Mouse (Mus musculus) thymus, adult 2 months (tissue): Measurements from ENCODE around the gene 1810010H24Rik. TPM values are rescaled to one million over a fixed set of nuclear protein-coding genes. Genes with fewer than 3 reads are reported as not detected.

Source experiments
- DNase-seq: peaks from one replicate; pipeline ENCODE4 v3.0.0; 2021
- H3K27ac ChIP-seq: fragments of 200-500 bp; 2 replicates; pipeline ENCODE4 v1.5.1; 2012; ENCODE audit warnings: low read length, control low read depth; ENCODE audit not compliant: control insufficient read depth, insufficient read depth
- H3K27me3 ChIP-seq: fragments of 200-500 bp; 2 replicates; pipeline ENCODE4 v1.6.1; 2012; ENCODE audit warnings: mild to moderate bottlenecking, low read length, moderate library complexity, mixed read lengths; ENCODE audit not compliant: control insufficient read depth, insufficient read depth
- H3K36me3 ChIP-seq: fragments of 200-500 bp; 2 replicates; pipeline ENCODE4 v1.6.1; 2012; ENCODE audit warnings: mild to moderate bottlenecking, low read length, moderate library complexity; ENCODE audit not compliant: control insufficient read depth, insufficient read depth
- H3K4me1 ChIP-seq: fragments of 200-500 bp; replicated peaks from 2 replicates; pipeline ENCODE4 v1.6.1; 2012; ENCODE audit warnings: low read length; ENCODE audit not compliant: control insufficient read depth, insufficient read depth
- H3K4me3 ChIP-seq: fragments of 200-500 bp; 2 replicates; pipeline ENCODE4 v1.5.1; 2012; ENCODE audit warnings: mild to moderate bottlenecking, low read length, control low read depth, moderate library complexity; ENCODE audit not compliant: control insufficient read depth, insufficient read depth
- CTCF ChIP-seq: fragments of 200-500 bp; IDR thresholded peaks from 2 replicates; pipeline ENCODE4 v1.5.1; 2012; ENCODE audit warnings: mild to moderate bottlenecking, control low read depth, low read length, moderate library complexity, borderline replicate concordance; ENCODE audit not compliant: control insufficient read depth, poor library complexity, insufficient read depth; ENCODE audit errors: extremely low read depth
- POLR2A ChIP-seq: fragments of 200-500 bp; IDR thresholded peaks from 2 replicates; pipeline ENCODE4 v1.6.1; 2012; ENCODE audit warnings: mild to moderate bottlenecking, low read length, control low read depth, moderate library complexity; ENCODE audit not compliant: control insufficient read depth, poor library complexity, insufficient read depth; ENCODE audit errors: extremely low read depth
- WGBS: fragments of 180-500 bp; shearing (Covaris S2); methylation state at CpG from one replicate; pipeline ENCODE4 v1.1.7; 2018; 5-methylcytosine and 5-hydroxymethylcytosine counted together
- polyA plus RNA-seq: library from polyadenylated mRNA; depleted of rRNA; stranded (reverse); fragments of >200 nt; gene quantifications from 2 replicates; pipeline ENCODE4 v1.2.3, GENCODE M21; 2012

1810010H24Rik gene
- polyA plus RNA-seq, 1 experiment = 1.3 TPM

DNA sequence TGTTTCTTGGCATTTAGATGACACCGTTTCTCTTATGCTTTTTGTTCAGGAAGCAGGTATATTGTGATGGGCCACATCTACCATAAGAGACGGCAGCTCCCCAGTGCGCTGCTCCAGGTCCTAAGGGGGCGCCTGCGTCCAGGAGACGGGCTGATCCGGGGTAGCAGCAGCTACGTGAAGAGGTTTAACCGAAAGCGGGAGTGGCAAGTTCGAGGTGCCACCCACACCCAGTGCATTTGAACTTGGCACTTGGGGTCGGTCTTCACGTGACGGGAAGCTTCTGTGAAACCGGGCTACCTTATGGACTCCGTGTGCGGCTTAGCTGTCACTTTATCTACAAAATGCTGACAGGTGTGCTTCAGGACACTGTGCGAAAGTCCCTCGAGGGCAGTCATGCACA, 4.1 kb downstream of the 1810010H24Rik start:
- H3K4me1 ChIP-seq = peaks cover 21% of the 10 kb centered on the region
- DNase-seq = peak; percentile 45
- peak; percentile 23; the same call in 1 of the 2 replicates for TF ChIP-seq CTCF
- TF ChIP-seq POLR2A = no peak
- WGBS = 61% methylated on average over 19 of the region's 19 CpGs
- H3K27ac ChIP-seq = no peak overlapping the region
- no peak overlapping the region for H3K4me3 ChIP-seq
- H3K27me3 ChIP-seq = peaks cover 13% of the 10 kb centered on the region; the same call in 1 of the 2 replicates
- no peaks in the 10 kb centered on the region for H3K36me3 ChIP-seq

GRCm38 (mm10) chr11:107031635-107032034, 6.2 kb downstream of the 1810010H24Rik start:
- WGBS = 81% methylated on average over 7 of the region's 7 CpGs
- no peak for TF ChIP-seq CTCF
- TF ChIP-seq POLR2A = no peak
- Histone ChIP-seq H3K36me3 (no peaks in the 10 kb centered on the region), H3K4me1 (peaks cover 12% of the 10 kb centered on the region), H3K27me3 (no peaks in the 10 kb centered on the region), H3K27ac (no peak overlapping the region), H3K4me3 (no peak overlapping the region)
- DNase-seq = no peak

- 94% methylated on average over 10 of the region's 10 CpGs for WGBS
Measured at GRCm38 (mm10) chr11:107034085-107034810, 8.8 kb downstream of the 1810010H24Rik start.

GRCm38 (mm10) chr11:107039417-107039816, 13.9 kb downstream of the 1810010H24Rik start:
- H3K36me3 ChIP-seq = peaks cover 56% of the 10 kb centered on the region
- no peak for DNase-seq
- TF ChIP-seq POLR2A = no peak
- TF ChIP-seq CTCF = no peak
- H3K27me3 ChIP-seq = no peaks in the 10 kb centered on the region
- 98% methylated on average over 5 of the region's 5 CpGs for WGBS
- H3K4me1 ChIP-seq = no peaks in the 10 kb centered on the region
- H3K4me3 ChIP-seq = no peak overlapping the region
- H3K27ac ChIP-seq = no peak overlapping the region

More at GRCm38 (mm10) chr11:107034085-107034810, 8.8 kb downstream of the 1810010H24Rik start:
- Histone ChIP-seq H3K4me3 (no peak overlapping the region), H3K4me1 (0 out of 2 replicates have a peak, but pooled peaks cover 4% of the 10 kb centered on the region), H3K27ac (no peak overlapping the region), H3K36me3 (peaks cover 8% of the 10 kb centered on the region), H3K27me3 (no peaks in the 10 kb centered on the region)
- DNase-seq = no peak
- TF ChIP-seq POLR2A (no peak), CTCF (no peak)

DNA sequence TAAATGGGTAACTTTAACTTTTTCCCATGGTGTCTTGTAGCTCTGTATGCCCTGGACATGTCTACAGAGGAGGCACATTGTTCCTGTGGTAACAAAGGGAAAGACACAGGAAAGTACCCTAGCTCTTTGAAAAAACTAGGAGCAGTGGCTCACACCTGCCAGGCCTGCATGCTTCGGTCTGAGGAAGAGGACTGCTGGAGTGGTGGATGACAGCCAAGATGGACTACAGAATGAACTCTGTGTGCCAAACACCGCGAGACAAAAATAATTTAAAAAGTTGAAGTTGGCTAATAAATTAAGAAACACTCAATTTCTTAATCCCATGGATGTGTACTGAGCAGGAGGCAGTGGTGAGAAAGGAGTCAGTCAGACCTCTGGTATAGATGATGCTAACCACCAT, 15.9 kb downstream of the 1810010H24Rik start:
- H3K4me3 ChIP-seq = no peak overlapping the region
- 97% methylated on average over 3 of the region's 3 CpGs for WGBS
- no peaks in the 10 kb centered on the region for H3K27me3 ChIP-seq
- H3K4me1 ChIP-seq = no peaks in the 10 kb centered on the region
- H3K27ac ChIP-seq = no peak overlapping the region
- TF ChIP-seq POLR2A (no peak), CTCF (no peak)
- no peak for DNase-seq
- H3K36me3 ChIP-seq = peaks cover 60% of the 10 kb centered on the region

GRCm38 (mm10) chr11:107043361-107043760, 17.9 kb downstream of the 1810010H24Rik start:
- Histone ChIP-seq H3K27ac (no peak overlapping the region), H3K27me3 (no peaks in the 10 kb centered on the region), H3K36me3 (peaks cover 78% of the 10 kb centered on the region), H3K4me1 (no peaks in the 10 kb centered on the region), H3K4me3 (no peak overlapping the region)
- 97% methylated on average over 11 of the region's 11 CpGs for WGBS
- TF ChIP-seq CTCF = no peak
- no peak for TF ChIP-seq POLR2A
- DNase-seq = no peak
